Mouse (Mus musculus): Measurements from ENCODE around the gene Rd3.

DNA sequence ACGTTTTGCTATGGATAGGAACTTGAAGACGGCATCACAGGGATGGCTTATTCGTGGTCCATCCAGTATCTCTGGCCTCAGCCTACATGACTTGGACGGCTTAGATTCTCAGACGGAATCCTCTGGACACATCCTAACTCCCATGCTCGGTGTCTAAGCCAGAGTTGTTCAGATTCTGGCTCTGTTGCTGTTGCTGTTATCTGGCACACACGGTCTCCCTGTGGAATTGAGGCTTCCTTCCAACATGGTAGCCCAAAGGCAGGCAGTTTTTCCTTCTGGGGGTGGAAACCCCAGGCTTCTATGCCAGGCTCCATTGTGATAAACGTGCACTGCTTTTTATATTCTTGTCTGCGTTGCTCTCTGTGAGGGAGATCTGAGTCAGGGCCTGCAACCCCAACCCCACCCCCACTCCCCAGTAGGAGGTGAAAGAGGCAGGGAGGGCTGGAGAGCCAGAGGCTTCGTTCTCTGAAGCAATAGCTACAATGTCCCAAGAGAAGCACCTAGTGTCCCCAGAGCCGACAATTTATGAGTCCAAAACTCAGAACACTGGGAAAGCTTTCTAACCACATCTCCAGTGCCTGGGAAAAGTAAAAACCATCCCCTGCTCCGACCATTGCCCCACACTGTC lies 47.2 kb upstream of the Rd3 start:
- TF ChIP-seq POLR2A (IDR thresholded peaks at IDR 0.05; ENCODE audit: borderline replicate concordance, insufficient read depth, low read length) (no peak), CTCF (IDR thresholded peaks at IDR 0.05; ENCODE audit: borderline replicate concordance, insufficient read depth, low read depth, low read length) (no peak)

Measured in cerebellum, adult 2 months (tissue).